8 mouse cellular contexts compared by ENCODE assay signal in the genomic region with DNA sequence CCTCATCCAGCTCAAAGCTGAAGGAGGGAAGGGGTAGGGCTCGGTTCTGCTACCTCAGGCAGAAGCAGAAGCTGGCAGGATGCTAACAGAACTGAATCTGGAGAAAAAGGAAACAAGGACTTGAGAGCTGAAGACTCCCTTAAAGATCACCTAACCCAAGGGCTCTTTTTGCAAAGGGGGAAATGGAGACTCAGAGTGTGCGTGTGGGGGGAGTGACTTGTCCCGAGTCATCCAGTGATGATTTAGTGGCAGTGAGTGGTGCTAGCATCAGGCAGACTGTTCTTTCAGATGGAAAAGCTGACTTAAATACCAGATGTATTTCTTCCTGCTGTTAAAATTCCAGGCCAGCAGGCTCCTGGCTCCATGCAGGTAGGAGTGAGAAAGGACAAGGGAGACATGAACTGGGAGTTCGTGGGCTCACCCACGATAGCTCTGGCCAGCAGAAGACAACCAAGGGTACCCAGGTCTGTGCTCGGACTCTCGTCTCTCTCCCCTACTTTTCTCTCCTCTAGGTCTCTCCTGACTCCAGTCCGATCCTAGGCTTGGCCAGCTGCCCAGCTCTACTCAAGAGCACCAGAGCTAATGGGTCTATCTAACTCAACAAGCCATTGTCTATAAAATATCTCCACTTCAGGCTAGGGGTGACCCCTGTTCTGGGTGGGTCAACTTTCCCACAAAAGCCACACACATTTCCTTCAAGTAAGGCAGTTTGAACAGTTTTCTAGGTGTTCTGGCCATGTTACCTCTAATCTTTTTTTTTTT. TPM values are rescaled to one million over a fixed set of nuclear protein-coding genes. Genes with fewer than 3 reads are reported as not detected.
A peak's percentile ranks its signal among the peaks of the same experiment; 100 is the strongest.
DNase-seq lines count a peak whose midpoint lies in the region; ATAC-seq lines count a peak whose summit lies in the region.

No protein-coding gene starts in this region.

- H3K4me3 ChIP-seq in heart, embryonic 11.5 days (ENCODE audit: low read depth, low read length), result no peak overlapping the region
- H3K4me3 ChIP-seq in intestine, embryonic 16.5 days (ENCODE audit: low read length), result no peak overlapping the region

- 61% methylated on average over 8 of the region's 8 CpGs for WGBS in heart, embryonic 11.5 days (ENCODE audit: insufficient replicate concordance)
- 59% methylated on average over 8 of the region's 8 CpGs for WGBS in intestine, embryonic 16.5 days

- DNase-seq in heart, adult 11 months, result no peak
- DNase-seq in 416B (ENCODE audit: low read depth), result peak; percentile 67
- DNase-seq in brain, adult 2 months (ENCODE audit: low read depth, low spot score), result peak; percentile 51
- DNase-seq in kidney, postnatal 14 days, result peak; percentile 14
- DNase-seq in frontal cortex, postnatal 14 days (ENCODE audit: low spot score in 2 of 2), result no peak
- no peak for DNase-seq in frontal cortex, postnatal 36 days (ENCODE audit: low spot score in 2 of 2)

- no peak overlapping the region for H3K4me2 ChIP-seq in heart, embryonic 11.5 days
- H3K4me2 ChIP-seq in intestine, embryonic 16.5 days (ENCODE audit: low read depth, low read length), result no peak overlapping the region

- no peaks in the 10 kb centered on the region for H3K9me3 ChIP-seq in heart, embryonic 11.5 days (replicated peaks; ENCODE audit: control insufficient read depth, low read length)
- H3K9me3 ChIP-seq in intestine, embryonic 16.5 days (ENCODE audit: control insufficient read depth, low read length), result no peaks in the 10 kb centered on the region

- H3K27ac ChIP-seq in heart, embryonic 11.5 days (ENCODE audit: low read depth, low read length), result 0 out of 2 replicates have a peak overlapping the region, but pooled peaks have one; percentile 15
- H3K27ac ChIP-seq in intestine, embryonic 16.5 days (ENCODE audit: low read length), result no peak overlapping the region

- peaks cover 11% of the 10 kb centered on the region for H3K4me1 ChIP-seq in heart, embryonic 11.5 days (ENCODE audit: control insufficient read depth, insufficient read depth, low read length)
- 0 out of 2 replicates have a peak, but pooled peaks cover 2% of the 10 kb centered on the region for H3K4me1 ChIP-seq in intestine, embryonic 16.5 days (ENCODE audit: control insufficient read depth, insufficient read depth, low read length)

- H3K9ac ChIP-seq in heart, embryonic 11.5 days (ENCODE audit: low read depth, low read length), result no peak overlapping the region
- no peak overlapping the region for H3K9ac ChIP-seq in intestine, embryonic 16.5 days (ENCODE audit: low read depth, low read length)

- ATAC-seq in heart, embryonic 11.5 days (replicated peaks; ENCODE audit: insufficient number of reproducible peaks, low FRiP score, low TSS enrichment), result no peak
- no peak for ATAC-seq in intestine, embryonic 16.5 days

- H3K36me3 ChIP-seq in heart, embryonic 11.5 days (ENCODE audit: control insufficient read depth, insufficient read depth, low read length), result no peaks in the 10 kb centered on the region
- no peaks in the 10 kb centered on the region for H3K36me3 ChIP-seq in intestine, embryonic 16.5 days (ENCODE audit: control insufficient read depth, insufficient read depth, low read length)

- no peaks in the 10 kb centered on the region for H3K27me3 ChIP-seq in heart, embryonic 11.5 days (ENCODE audit: control insufficient read depth, insufficient read depth, low read length)
- H3K27me3 ChIP-seq in intestine, embryonic 16.5 days (replicated peaks; ENCODE audit: control insufficient read depth, insufficient read depth, low read length), result no peaks in the 10 kb centered on the region

RNA-seq across cellular contexts. Expression of gene Sept6, which starts 8.5 kb away (rescaled TPM):
- 24.8 and 25.5 TPM in 2 replicates for polyA plus RNA-seq in heart, embryonic 11.5 days (2014; fragmentation: Nextera tagmentation; extraction: Ambion mirVana)
- 11.0 and 12.1 TPM in 2 replicates for polyA plus RNA-seq in intestine, embryonic 16.5 days (2015; fragmentation: Nextera tagmentation; extraction: Ambion mirVana)

Comparison
In these comparisons a context has a peak if more than half of its experiments do, and no peak if none do; other contexts are left out.
1. DNase-seq: peak in 416B (single experiment), brain, adult 2 months (single experiment) and kidney, postnatal 14 days (single experiment); none in heart, adult 11 months (single experiment), frontal cortex, postnatal 14 days (0 of 2) and frontal cortex, postnatal 36 days (0 of 2).